Mouse (Mus musculus) cerebellum, adult 2 months (tissue): Measurements from ENCODE around the gene Ctdspl.

Experiments
- CTCF ChIP-seq: fragments of 200-500 bp; IDR thresholded peaks from 2 replicates; pipeline ENCODE4 v1.5.1; 2011; ENCODE audit warnings: low read depth, mild to moderate bottlenecking, control low read depth, low read length, moderate library complexity, borderline replicate concordance; ENCODE audit not compliant: insufficient read depth
- POLR2A ChIP-seq: fragments of 200-500 bp; IDR thresholded peaks from 2 replicates; pipeline ENCODE4 v1.6.1; 2011; ENCODE audit warnings: low read length, control low read depth, borderline replicate concordance; ENCODE audit not compliant: insufficient read depth

GRCm38 (mm10) chr9:119010156-119010710 lies 84.0 kb downstream of the Ctdspl start:
- TF ChIP-seq CTCF (no peak), POLR2A (no peak)
